Comparison of ENCODE assay signal across 11 mouse cellular contexts in the genomic region with DNA sequence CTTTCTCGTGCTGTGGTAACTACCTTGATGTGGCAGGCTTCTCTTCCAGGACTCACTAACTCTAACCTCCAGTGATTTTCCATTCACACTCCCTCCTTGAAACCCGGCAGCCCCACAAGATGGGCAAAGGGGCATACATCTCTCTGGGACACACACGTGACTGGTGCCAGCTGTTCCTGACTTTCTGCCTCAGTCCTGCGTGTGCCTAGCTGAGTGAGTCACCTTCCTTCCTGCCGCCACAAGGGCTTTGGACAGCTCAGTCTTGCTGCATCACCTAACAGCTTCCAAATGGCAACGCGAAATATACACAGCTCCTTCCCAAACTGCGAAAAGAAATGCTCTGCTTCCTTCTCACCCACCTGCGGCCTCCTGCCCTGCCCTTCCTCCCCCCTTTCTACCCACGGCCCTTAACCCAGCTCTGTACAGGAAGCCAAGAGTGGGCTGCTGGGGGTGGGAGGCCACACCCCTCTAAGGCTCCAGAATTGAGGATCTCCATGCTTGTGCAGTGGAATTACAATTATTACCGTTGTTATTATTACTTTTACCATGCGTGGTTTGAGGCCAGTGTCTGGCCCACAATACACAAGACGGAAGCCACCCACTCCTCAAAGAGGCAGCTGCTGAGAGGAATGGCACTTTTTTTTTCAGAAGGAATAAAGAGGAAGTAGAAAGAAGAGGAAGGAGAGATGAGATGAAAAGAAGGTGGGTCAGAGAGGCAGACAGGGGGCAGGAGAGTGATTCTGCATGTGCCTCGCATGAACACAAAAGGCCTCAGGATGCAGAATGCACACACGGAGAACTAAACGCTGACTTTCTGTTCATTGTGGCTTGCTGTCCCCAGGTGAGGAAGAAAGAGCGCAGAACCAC.
A peak's percentile ranks its signal among the peaks of the same experiment; 100 is the strongest.
DNase-seq lines count a peak whose midpoint lies in the region; ATAC-seq and TF ChIP-seq lines count a peak whose summit lies in the region.
"Had no signal": no experiment of that assay in that cellular context is flagged by ENCODE, and none has a peak within 500 bp of the region (broad histone marks: within the 10 kb centered on the region; RNA-seq: fewer than 3 reads in every experiment).

No protein-coding gene starts in this region.

- intact Hi-C loops in left cerebral cortex, postnatal 36 days (cut with DNase I): no loop called here
- intact Hi-C loops in left cerebral cortex, postnatal 10 days (cut with DNase I): no loop called here

- in situ Hi-C loops in CH12.LX (cut with MboI; ENCODE audit: low pct_ligation_motif_present, low pct_unique_long_range_greater_than_20kb, low sequenced_read_pairs): no loop called here

- H3K4me2 ChIP-seq in CH12.LX (ENCODE audit: insufficient read depth, low read depth, poor library complexity, severe bottlenecking): no peak overlapping the region
- no peak overlapping the region for H3K4me2 ChIP-seq in midbrain, embryonic 15.5 days
- H3K4me2 ChIP-seq: liver, embryonic 11.5 days; midbrain, embryonic 11.5 days had no signal

- no peaks in the 10 kb centered on the region for H3K27me3 ChIP-seq in CH12.LX (replicated peaks)
- H3K27me3 ChIP-seq in midbrain, embryonic 15.5 days (replicated peaks): no peaks in the 10 kb centered on the region

- TF ChIP-seq EP300 in CH12.LX (IDR thresholded peaks at IDR 0.05; ENCODE audit: low read length): no peak

- no peak for ATAC-seq in midbrain, embryonic 15.5 days (replicated peaks)

- dilution Hi-C loops in CH12.LX (cut with MboI; ENCODE audit: extremely low pct_ligation_motif_present, extremely low pct_unique_long_range_greater_than_20kb, low sequenced_read_pairs): no loop called here

- DNase-seq in left cerebral cortex, postnatal 36 days (ENCODE audit: low spot score in 2 of 2): peak; percentile 30
- no peak for DNase-seq in left cerebral cortex, postnatal 10 days (ENCODE audit: extremely low spot score in 1 of 2, low spot score in 2 of 2)
- peak; percentile 19 for DNase-seq in CH12.LX (ENCODE audit: extremely low read depth)
- peak; percentile 51 for DNase-seq in adrenal gland, postnatal 14 days
- peak; percentile 47 to 60 for DNase-seq in thymus, adult 18-20 months
- no peak for DNase-seq in lung, postnatal 14 days
- DNase-seq in cerebellum, postnatal 4 days (ENCODE audit: low spot score in 2 of 2): no peak
- DNase-seq: kidney, adult 18-20 months had no signal

- 76% methylated on average over 17 of the region's 17 CpGs for WGBS in midbrain, embryonic 15.5 days

- no peaks in the 10 kb centered on the region for H3K9me3 ChIP-seq in CH12.LX (replicated peaks; ENCODE audit: low read length)
- no peaks in the 10 kb centered on the region for H3K9me3 ChIP-seq in midbrain, embryonic 15.5 days

- H3K4me1 ChIP-seq in CH12.LX (ENCODE audit: control insufficient read depth in 1 of 2, insufficient read depth in 2 of 2): peaks cover 9 to 84% of the 10 kb centered on the region in 2 experiments; a peak in 3 of 4 replicates
- peaks cover 26% of the 10 kb centered on the region for H3K4me1 ChIP-seq in midbrain, embryonic 15.5 days

- no peak overlapping the region for H3K27ac ChIP-seq in CH12.LX (ENCODE audit: insufficient read depth, low read depth)
- H3K27ac ChIP-seq in midbrain, embryonic 15.5 days: no peak overlapping the region

- TF ChIP-seq RAD21 in CH12.LX (IDR thresholded peaks at IDR 0.05; ENCODE audit: low read depth, low read length): no peak

- no peak overlapping the region for H3K9ac ChIP-seq in CH12.LX (ENCODE audit: insufficient read depth, low read depth)
- H3K9ac ChIP-seq in midbrain, embryonic 15.5 days: no peak overlapping the region

- H3K36me3 ChIP-seq in CH12.LX (replicated peaks in 1 of 2; ENCODE audit: control insufficient read depth in 1 of 2, insufficient read depth in 1 of 2, low read length in 1 of 2): peaks cover 0 to 20% of the 10 kb centered on the region in 2 experiments
- H3K36me3 ChIP-seq in midbrain, embryonic 15.5 days (replicated peaks): no peaks in the 10 kb centered on the region

- no peak for TF ChIP-seq POLR2A in CH12.LX (IDR thresholded peaks at IDR 0.05; ENCODE audit: low read depth, low read length)

- H3K4me3 ChIP-seq in CH12.LX (replicated peaks in 1 of 3; ENCODE audit: low read depth in 2 of 3, low read length in 2 of 3, poor library complexity in 1 of 3): no peak overlapping the region
- H3K4me3 ChIP-seq in midbrain, embryonic 15.5 days: no peak overlapping the region

- no peak; a peak in 1 of 4 replicates for TF ChIP-seq CTCF in CH12.LX (conservative IDR thresholded peaks at IDR 0.05 in 1 of 2, IDR thresholded peaks at IDR 0.05 in 1 of 2; ENCODE audit: low read depth in 2 of 2, low read length in 2 of 2)

- H3K79me2 ChIP-seq in CH12.LX (replicated peaks; ENCODE audit: control insufficient read depth, extremely low read depth, insufficient read depth, poor library complexity, severe bottlenecking): no peaks in the 10 kb centered on the region

TF ChIP-seq in CH12.LX, 34 proteins besides CTCF, POLR2A, EP300 and RAD21:
- peak; percentile 27; the same call in 1 of the 2 replicates for TF ChIP-seq BHLHE40 (IDR thresholded peaks at IDR 0.05; ENCODE audit: low read depth, low read length)
- no peak for TF ChIP-seq NELFE (IDR thresholded peaks at IDR 0.05; ENCODE audit: low read depth, low read length)
- no peak for TF ChIP-seq USF2 (conservative IDR thresholded peaks at IDR 0.05; ENCODE audit: low read depth, low read length)
- peak; percentile 62 for TF ChIP-seq ZNF384 (IDR thresholded peaks at IDR 0.05; ENCODE audit: low read depth, low read length)
- no peak for TF ChIP-seq UBTF (IDR thresholded peaks at IDR 0.05; ENCODE audit: low read depth, low read length)
- no peak for TF ChIP-seq POLR2AphosphoS2 (IDR thresholded peaks at IDR 0.05; ENCODE audit: low read depth, low read length)

Comparison
In these comparisons a context has a peak if more than half of its experiments do, and no peak if none do; other contexts are left out.
1. DNase-seq: peak in left cerebral cortex, postnatal 36 days (2 of 2), CH12.LX (single experiment), adrenal gland, postnatal 14 days (single experiment) and thymus, adult 18-20 months (2 of 2); none in left cerebral cortex, postnatal 10 days (0 of 2), lung, postnatal 14 days (single experiment) and cerebellum, postnatal 4 days (0 of 2).